Mouse (Mus musculus) small intestine, adult 2 months (tissue): Measurements from ENCODE around the gene Ifi35. TPM values are rescaled to one million over a fixed set of nuclear protein-coding genes. Genes with fewer than 3 reads are reported as not detected.

Experiments
- H3K27ac ChIP-seq: fragments of 200-500 bp; 2 replicates; pipeline ENCODE4 v1.5.1; 2012; ENCODE audit warnings: low read depth, low read length, control low read depth, inconsistent platforms; ENCODE audit not compliant: insufficient read depth
- H3K27me3 ChIP-seq: fragments of 200-500 bp; 2 replicates; pipeline ENCODE4 v1.6.1; 2012; ENCODE audit warnings: mild to moderate bottlenecking, moderate library complexity, low read length, inconsistent platforms; ENCODE audit not compliant: control insufficient read depth, insufficient read depth
- H3K36me3 ChIP-seq: fragments of 200-500 bp; 2 replicates; pipeline ENCODE4 v1.6.1; 2012; ENCODE audit warnings: mild to moderate bottlenecking, low read length, control low read depth, inconsistent platforms; ENCODE audit not compliant: control insufficient read depth, insufficient read depth
- H3K4me1 ChIP-seq: fragments of 200-500 bp; 2 replicates; pipeline ENCODE4 v1.6.1; 2012; ENCODE audit warnings: low read length, inconsistent platforms, mixed read lengths; ENCODE audit not compliant: control insufficient read depth, insufficient read depth, insufficient read length
- H3K4me3 ChIP-seq: fragments of 200-500 bp; 2 replicates; pipeline ENCODE4 v1.5.1; 2012; ENCODE audit warnings: low read depth, mild to moderate bottlenecking, control low read depth, inconsistent platforms, low read length, moderate library complexity
- CTCF ChIP-seq: fragments of 200-500 bp; IDR thresholded peaks from 2 replicates; pipeline ENCODE4 v1.5.1; 2012; ENCODE audit warnings: low read depth, mild to moderate bottlenecking, control low read depth, inconsistent platforms, low read length, moderate library complexity, mixed read lengths; ENCODE audit not compliant: insufficient replicate concordance, insufficient read length; ENCODE audit errors: extremely low read depth
- POLR2A ChIP-seq: fragments of 200-500 bp; IDR thresholded peaks from 2 replicates; pipeline ENCODE4 v1.6.1; 2012; ENCODE audit warnings: low read depth, mild to moderate bottlenecking, control low read depth, inconsistent platforms, low read length, moderate library complexity
- WGBS: fragments of 180-500 bp; shearing (Covaris S2); methylation state at CpG from one replicate; pipeline ENCODE4 v1.1.7; 2018; 5-methylcytosine and 5-hydroxymethylcytosine counted together
- polyA plus RNA-seq: library from polyadenylated mRNA; depleted of rRNA; stranded (reverse); fragments of >200 nt; gene quantifications from 2 replicates; pipeline ENCODE4 v1.2.3, GENCODE M21; 2012; rRNA removed

The Ifi35 gene
- polyA plus RNA-seq, 1 experiment: 123 TPM

- Histone ChIP-seq H3K27ac (peak overlapping the region; percentile 74), H3K4me3 (no peak overlapping the region)
- WGBS: 20% methylated on average over 6 of the region's 6 CpGs
These were observed 32.7 kb downstream of the Ifi35 start for GRCm38 (mm10) chr11:101480912-101481311.

GRCm38 (mm10) chr11:101483804-101484203 lies 35.6 kb downstream of the Ifi35 start:
- Histone ChIP-seq H3K36me3 (no peaks in the 10 kb centered on the region), H3K4me1 (peaks cover 26% of the 10 kb centered on the region), H3K27ac (no peak overlapping the region), H3K4me3 (no peak overlapping the region), H3K27me3 (no peaks in the 10 kb centered on the region)
- WGBS: 29% methylated on average over 3 of the region's 3 CpGs
- TF ChIP-seq POLR2A (no peak), CTCF (no peak)

More at GRCm38 (mm10) chr11:101480912-101481311, 32.7 kb downstream of the Ifi35 start:
- H3K27me3 ChIP-seq: no peaks in the 10 kb centered on the region
- H3K36me3 ChIP-seq: no peaks in the 10 kb centered on the region
- TF ChIP-seq CTCF: no peak
- TF ChIP-seq POLR2A: no peak
- peaks cover 28% of the 10 kb centered on the region for H3K4me1 ChIP-seq

GRCm38 (mm10) chr11:101484245-101484644 lies 36.0 kb downstream of the Ifi35 start:
- Histone ChIP-seq H3K27ac (no peak overlapping the region), H3K27me3 (no peaks in the 10 kb centered on the region), H3K36me3 (no peaks in the 10 kb centered on the region), H3K4me1 (peaks cover 21% of the 10 kb centered on the region), H3K4me3 (no peak overlapping the region)
- no peak for TF ChIP-seq CTCF
- TF ChIP-seq POLR2A: no peak
- WGBS: 86% methylated on average over 6 of the region's 6 CpGs

GRCm38 (mm10) chr11:101484814-101485213 lies 36.6 kb downstream of the Ifi35 start:
- Histone ChIP-seq H3K4me3 (no peak overlapping the region), H3K4me1 (peaks cover 16% of the 10 kb centered on the region; the same call in 1 of the 2 replicates), H3K36me3 (no peaks in the 10 kb centered on the region), H3K27me3 (no peaks in the 10 kb centered on the region), H3K27ac (no peak overlapping the region)
- 75% methylated on average over 7 of the region's 7 CpGs for WGBS
- TF ChIP-seq CTCF (no peak), POLR2A (no peak)

GRCm38 (mm10) chr11:101485509-101486028 lies 37.4 kb downstream of the Ifi35 start:
- Histone ChIP-seq H3K27me3 (no peaks in the 10 kb centered on the region), H3K36me3 (no peaks in the 10 kb centered on the region), H3K4me3 (no peak overlapping the region), H3K27ac (no peak overlapping the region), H3K4me1 (peaks cover 9% of the 10 kb centered on the region; the same call in 1 of the 2 replicates)
- TF ChIP-seq CTCF: no peak
- 51% methylated on average over 6 of the region's 6 CpGs for WGBS

- Histone ChIP-seq H3K4me1 (peaks cover 6% of the 10 kb centered on the region; the same call in 1 of the 2 replicates), H3K4me3 (no peak overlapping the region), H3K27me3 (no peaks in the 10 kb centered on the region), H3K27ac (no peak overlapping the region), H3K36me3 (no peaks in the 10 kb centered on the region)
- WGBS: 48% methylated on average over 6 of the region's 6 CpGs
- TF ChIP-seq CTCF (no peak), POLR2A (no peak)
These were observed 37.9 kb downstream of the Ifi35 start for GRCm38 (mm10) chr11:101486126-101486525.

GRCm38 (mm10) chr11:101506269-101506780 lies 58.1 kb downstream of the Ifi35 start:
- no peaks in the 10 kb centered on the region for H3K36me3 ChIP-seq
- peaks cover 2% of the 10 kb centered on the region; the same call in 1 of the 2 replicates for H3K4me1 ChIP-seq
- H3K4me3 ChIP-seq: no peak overlapping the region

GRCm38 (mm10) chr11:101507090-101507489 lies 58.9 kb downstream of the Ifi35 start:
- TF ChIP-seq CTCF (no peak), POLR2A (no peak)
- WGBS: 38% methylated on average over 7 of the region's 7 CpGs

More at GRCm38 (mm10) chr11:101506269-101506780, 58.1 kb downstream of the Ifi35 start:
- Histone ChIP-seq H3K27me3 (no peaks in the 10 kb centered on the region), H3K27ac (no peak overlapping the region)
- TF ChIP-seq CTCF (no peak), POLR2A (no peak)
- WGBS: 89% methylated on average over 5 of the region's 5 CpGs

More at GRCm38 (mm10) chr11:101507090-101507489, 58.9 kb downstream of the Ifi35 start:
- Histone ChIP-seq H3K27ac (no peak overlapping the region), H3K36me3 (no peaks in the 10 kb centered on the region), H3K4me1 (peaks cover 2% of the 10 kb centered on the region; the same call in 1 of the 2 replicates), H3K4me3 (no peak overlapping the region), H3K27me3 (no peaks in the 10 kb centered on the region)

Other genes with a start within 250 kb of the Ifi35 start
- 7.9 and 20.0 TPM in 2 replicates for gene Ezh1, start 221.9 kb upstream of the Ifi35 start, polyA plus RNA-seq
- 15.1 and 25.8 TPM in 2 replicates for gene Ramp2, start 202.4 kb upstream of the Ifi35 start, polyA plus RNA-seq
- gene Vps25, start 194.7 kb upstream of the Ifi35 start, polyA plus RNA-seq: 28.9 and 64.8 TPM in 2 replicates
- gene Wnk4, start 187.8 kb upstream of the Ifi35 start, polyA plus RNA-seq: 3.0 and 7.9 TPM in 2 replicates
- gene Cntd1, start 169.4 kb upstream of the Ifi35 start, polyA plus RNA-seq: 0.09 and 0.20 TPM in 2 replicates
- gene Coa3, start 169.3 kb upstream of the Ifi35 start, polyA plus RNA-seq: 174 and 479 TPM in 2 replicates
- gene Becn1, start 146.1 kb upstream of the Ifi35 start, polyA plus RNA-seq: 157 and 163 TPM in 2 replicates
- 19.9 and 36.7 TPM in 2 replicates for gene Psme3, start 132.2 kb upstream of the Ifi35 start, polyA plus RNA-seq
- 2.7 and 5.9 TPM in 2 replicates for gene Aoc2, start 123.3 kb upstream of the Ifi35 start, polyA plus RNA-seq
- gene Aoc3, start 117.8 kb upstream of the Ifi35 start, polyA plus RNA-seq: 6.6 and 8.9 TPM in 2 replicates
- gene G6pc, start 80.8 kb upstream of the Ifi35 start, polyA plus RNA-seq: 8.8 and 9.7 TPM in 2 replicates
- gene Aarsd1, start 30.8 kb upstream of the Ifi35 start, polyA plus RNA-seq: 8.5 and 10.8 TPM in 2 replicates
- gene Gm27029, start 23.6 kb upstream of the Ifi35 start, polyA plus RNA-seq: 0.11 TPM in 1 of 2 replicates, not detected in the other
- gene Rundc1, start 23.3 kb upstream of the Ifi35 start, polyA plus RNA-seq: 15.4 and 23.7 TPM in 2 replicates
- gene Ptges3l, start 23.1 kb upstream of the Ifi35 start, polyA plus RNA-seq: 0.51 and 0.89 TPM in 2 replicates
- 178 and 244 TPM in 2 replicates for gene Rpl27, start 6.1 kb upstream of the Ifi35 start, polyA plus RNA-seq
- gene Rnd2, start 16.6 kb downstream of the Ifi35 start, polyA plus RNA-seq: 18.5 and 28.1 TPM in 2 replicates
- gene Vat1, start 17.8 kb downstream of the Ifi35 start, polyA plus RNA-seq: 92.5 and 272 TPM in 2 replicates
- gene Brca1, start 103.5 kb downstream of the Ifi35 start, polyA plus RNA-seq: 0.24 and 1.0 TPM in 2 replicates
- gene Nbr1, start 103.7 kb downstream of the Ifi35 start, polyA plus RNA-seq: 47.4 and 116 TPM in 2 replicates
- 57.2 and 171 TPM in 2 replicates for gene Tmem106a, start 133.8 kb downstream of the Ifi35 start, polyA plus RNA-seq
- gene Gm11634, start 150.8 kb downstream of the Ifi35 start, polyA plus RNA-seq: not detected in 2 replicates
- 6.3 and 12.4 TPM in 2 replicates for gene Rdm1, start 178.8 kb downstream of the Ifi35 start, polyA plus RNA-seq
- 7.6 and 27.9 TPM in 2 replicates for gene Arl4d, start 217.1 kb downstream of the Ifi35 start, polyA plus RNA-seq